Mouse (Mus musculus) limb, embryonic 12.5 days (tissue): ENCODE results near the gene Grin2c. TPM values are rescaled to one million over a fixed set of nuclear protein-coding genes. Genes with fewer than 3 reads are reported as not detected.

Source experiments
- ATAC-seq: fragments of 200-750 bp; cut with Nextera tagmentation; 2 replicates; pipeline ENCODE4 v1.8.0; 2017; ENCODE audit warnings: low read depth, moderate TSS enrichment; ENCODE audit not compliant: insufficient number of reproducible peaks, insufficient read depth, low FRiP score, low TSS enrichment
- H3K27ac ChIP-seq: fragments of 300-500 bp; sonication (generic); 2 replicates; pipeline ENCODE4 v1.5.1; 2016; ENCODE audit warnings: mild to moderate bottlenecking, moderate library complexity
- H3K27me3 ChIP-seq: fragments of 300-500 bp; sonication (generic); 2 replicates; pipeline ENCODE4 v1.6.1; 2016; ENCODE audit warnings: mild to moderate bottlenecking, moderate library complexity
- H3K36me3 ChIP-seq: fragments of 300-500 bp; sonication (generic); 2 replicates; pipeline ENCODE4 v1.6.1; 2016; ENCODE audit warnings: mild to moderate bottlenecking, moderate library complexity
- H3K4me1 ChIP-seq: fragments of 300-500 bp; sonication (generic); replicated peaks from 2 replicates; pipeline ENCODE4 v1.6.1; 2016
- H3K4me2 ChIP-seq: fragments of 300-500 bp; sonication (generic); 2 replicates; pipeline ENCODE4 v1.6.1; 2016; ENCODE audit warnings: mild to moderate bottlenecking, moderate library complexity
- H3K4me3 ChIP-seq: fragments of 300-500 bp; sonication (generic); replicated peaks from 2 replicates; pipeline ENCODE4 v1.5.1; 2016; ENCODE audit warnings: mild to moderate bottlenecking
- H3K9ac ChIP-seq: fragments of 300-500 bp; sonication (generic); replicated peaks from 2 replicates; pipeline ENCODE4 v1.6.1; 2016; ENCODE audit warnings: mild to moderate bottlenecking, moderate library complexity
- H3K9me3 ChIP-seq: fragments of 300-500 bp; sonication (generic); 2 replicates; pipeline ENCODE4 v1.6.1; 2016; ENCODE audit warnings: mild to moderate bottlenecking, moderate library complexity
- WGBS: fragments of 180-500 bp; shearing (Covaris S2); methylation state at CpG from one replicate; pipeline ENCODE4 v1.1.7; 2016; 5-methylcytosine and 5-hydroxymethylcytosine counted together
- polyA plus RNA-seq: library from polyadenylated mRNA; unstranded; fragments of >200 nt; fragmentation: Nextera tagmentation; extraction: Ambion mirVana; gene quantifications from 2 replicates; pipeline ENCODE4 v1.2.1, GENCODE M21; 2016

The Grin2c gene
- polyA plus RNA-seq, 1 experiment from 2014 or later, result 0.21 TPM

DNA sequence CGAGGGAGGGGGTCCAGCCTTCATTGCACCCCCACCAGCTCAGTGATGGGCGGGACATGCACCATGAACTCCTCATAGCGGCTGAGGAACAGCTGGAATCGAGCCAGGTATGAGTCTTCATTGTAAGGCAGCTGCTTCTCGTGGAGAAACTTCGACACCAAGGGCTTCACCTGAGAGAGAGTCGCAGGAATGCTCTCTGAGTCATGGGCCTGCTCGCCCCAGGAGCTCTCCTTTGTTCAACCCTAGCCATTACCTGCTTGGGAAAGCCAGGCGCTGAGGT is 16.4 kb upstream of the Grin2c start:
- H3K36me3 ChIP-seq, result no peaks in the 10 kb centered on the region
- no peak overlapping the region for H3K4me3 ChIP-seq
- no peak overlapping the region for H3K27ac ChIP-seq
- no peaks in the 10 kb centered on the region; the same call in 1 of the 2 replicates for H3K27me3 ChIP-seq
- 76% methylated on average over 9 of the region's 9 CpGs for WGBS
- ATAC-seq, result no peak
- no peak overlapping the region for H3K9ac ChIP-seq
- no peak overlapping the region for H3K4me2 ChIP-seq
- no peaks in the 10 kb centered on the region for H3K4me1 ChIP-seq
- no peaks in the 10 kb centered on the region for H3K9me3 ChIP-seq

DNA sequence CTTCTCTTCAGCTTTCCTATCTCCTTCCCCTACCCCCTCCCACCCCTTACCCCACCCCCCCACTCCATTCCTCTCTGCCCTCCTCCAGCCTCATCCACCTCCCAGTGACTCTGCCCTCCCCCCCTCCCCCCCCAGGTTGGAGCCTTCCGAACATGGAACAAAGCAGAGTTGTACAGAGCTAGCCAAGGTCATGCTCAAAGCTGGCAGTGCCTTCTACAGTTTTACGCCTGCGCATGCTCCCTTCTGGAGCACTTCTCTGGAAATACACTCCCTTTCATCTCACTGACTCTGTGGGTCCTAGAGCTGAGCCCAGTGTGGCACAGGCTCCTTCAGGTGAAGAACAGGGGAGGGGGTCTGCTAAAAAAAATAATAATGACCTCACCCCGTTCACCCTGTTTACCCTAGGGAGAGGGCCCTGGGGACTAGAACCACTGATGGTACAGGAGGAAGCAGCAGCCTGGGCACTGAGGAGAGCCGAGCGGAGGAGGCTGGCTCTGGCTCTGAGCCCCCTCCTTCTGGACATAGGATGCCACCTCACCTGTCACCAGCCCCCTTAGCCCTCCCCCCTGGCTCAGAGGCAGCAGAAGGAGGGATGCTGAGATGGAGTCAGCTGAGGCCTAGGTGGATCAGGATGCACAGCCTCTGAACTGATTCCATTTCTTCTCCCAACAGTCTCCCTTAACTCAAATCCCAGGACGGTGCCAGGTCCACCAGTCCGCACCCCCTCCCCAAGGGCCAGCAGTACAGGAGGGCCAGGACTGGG is 15.9 kb upstream of the Grin2c start:
- WGBS, result 85% methylated on average over 8 of the region's 8 CpGs
- Histone ChIP-seq H3K4me1 (peaks cover 3% of the 10 kb centered on the region), H3K27ac (no peak overlapping the region), H3K27me3 (no peaks in the 10 kb centered on the region; the same call in 1 of the 2 replicates), H3K9me3 (no peaks in the 10 kb centered on the region), H3K4me3 (no peak overlapping the region), H3K36me3 (no peaks in the 10 kb centered on the region), H3K9ac (no peak overlapping the region), H3K4me2 (no peak overlapping the region)
- no peak for ATAC-seq

DNA sequence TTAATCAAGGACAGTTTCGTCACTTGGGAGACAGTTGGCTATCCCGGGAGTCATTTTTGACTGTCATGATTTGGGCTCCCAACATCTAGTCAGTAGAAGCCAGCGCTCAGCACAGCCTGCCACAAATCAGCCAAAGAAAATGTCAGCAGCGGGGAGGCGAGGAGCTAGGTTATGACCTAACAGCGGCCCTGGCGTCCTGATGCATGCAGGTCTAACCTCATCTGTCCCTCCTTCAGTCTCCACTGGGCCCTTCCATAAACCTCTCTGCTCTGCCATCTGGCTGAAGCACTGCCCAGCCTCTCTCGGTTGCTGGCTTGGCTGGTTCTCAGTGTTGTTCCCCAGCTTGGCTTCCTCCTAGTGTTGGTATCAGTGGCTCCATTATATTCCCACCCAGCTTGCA is 15.3 kb upstream of the Grin2c start:
- 66% methylated on average over 8 of the region's 8 CpGs for whole genome bisulfite sequencing
- no peak for ATAC-seq

DNA sequence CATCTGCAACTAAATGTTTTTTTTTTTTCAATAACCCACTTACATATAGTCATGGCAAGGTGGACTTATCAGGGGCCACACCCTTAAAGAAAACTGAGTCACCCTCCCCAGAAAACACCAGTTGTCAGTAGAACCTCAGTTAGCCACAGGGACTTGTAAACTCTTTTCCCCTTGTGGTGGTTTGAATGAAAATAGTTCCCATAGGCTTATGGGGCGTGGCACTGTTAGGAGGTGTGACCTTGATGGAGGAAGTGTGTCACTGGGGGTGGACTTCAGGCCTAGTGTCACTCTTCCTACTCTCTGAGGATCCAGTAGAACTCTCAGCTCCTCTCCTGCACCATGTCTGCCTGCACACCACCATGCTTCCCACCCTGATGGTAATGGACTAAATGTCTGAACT is 12.7 kb upstream of the Grin2c start:
- H3K27me3 ChIP-seq, result no peaks in the 10 kb centered on the region
- H3K4me3 ChIP-seq, result no peak overlapping the region
- ATAC-seq, result no peak
- no peak overlapping the region for H3K27ac ChIP-seq
- no peak overlapping the region for H3K9ac ChIP-seq
- H3K4me1 ChIP-seq, result peaks cover 16% of the 10 kb centered on the region
- H3K9me3 ChIP-seq, result no peaks in the 10 kb centered on the region
- H3K4me2 ChIP-seq, result no peak overlapping the region
- 74% methylated on average over 1 of the region's 1 CpGs for WGBS
- no peaks in the 10 kb centered on the region for H3K36me3 ChIP-seq

More for the DNA sequence above, 15.3 kb upstream of the Grin2c start:
- Histone ChIP-seq H3K9ac (no peak overlapping the region), H3K4me2 (no peak overlapping the region), H3K27me3 (no peaks in the 10 kb centered on the region; the same call in 1 of the 2 replicates), H3K9me3 (no peaks in the 10 kb centered on the region), H3K27ac (no peak overlapping the region), H3K36me3 (no peaks in the 10 kb centered on the region), H3K4me3 (no peak overlapping the region), H3K4me1 (peaks cover 7% of the 10 kb centered on the region)

DNA sequence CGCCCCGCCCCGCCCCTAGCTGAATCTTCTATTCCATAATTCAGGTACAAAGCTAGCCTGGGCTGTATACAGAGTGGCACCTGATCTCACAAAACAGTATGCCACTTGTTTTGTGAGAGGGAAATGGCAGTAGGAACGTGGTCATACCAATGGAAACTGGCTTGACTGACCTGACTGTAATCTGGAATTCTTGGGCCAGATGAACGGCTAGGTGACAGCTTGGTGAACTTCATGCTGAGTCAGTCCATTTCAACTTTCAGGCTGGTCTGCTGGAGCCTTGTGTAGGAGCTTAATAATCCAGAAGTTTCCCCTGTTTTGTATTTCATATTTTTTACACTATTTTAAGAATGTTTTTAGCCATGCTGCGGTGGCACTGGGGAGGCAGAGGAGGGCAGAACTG is 11.1 kb upstream of the Grin2c start:
- 73% methylated on average over 6 of the region's 6 CpGs for WGBS
- Histone ChIP-seq H3K4me3 (peak overlapping the region; percentile 54; the same call in 1 of the 2 replicates), H3K27me3 (no peaks in the 10 kb centered on the region), H3K4me1 (peaks cover 16% of the 10 kb centered on the region), H3K9ac (no peak overlapping the region), H3K4me2 (peak overlapping the region; percentile 74), H3K27ac (no peak overlapping the region), H3K9me3 (no peaks in the 10 kb centered on the region), H3K36me3 (no peaks in the 10 kb centered on the region)
- no peak for ATAC-seq

DNA sequence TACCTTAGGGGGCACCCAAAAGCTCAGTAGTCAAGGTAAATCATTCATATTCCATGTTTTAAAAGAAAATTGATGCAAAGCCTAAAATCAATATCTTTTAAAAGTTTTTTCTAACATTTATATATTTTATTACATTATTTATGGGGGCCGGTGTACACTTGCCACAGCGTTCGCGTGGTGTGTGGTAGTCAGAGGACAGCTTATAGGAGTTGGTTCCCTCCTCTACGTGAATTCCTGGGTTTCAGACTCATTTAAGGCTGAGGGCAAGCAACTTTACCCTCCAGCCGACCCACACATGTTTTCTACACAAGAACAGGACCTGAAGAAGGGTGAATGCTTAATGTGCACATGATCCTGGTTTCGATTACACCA is 10.5 kb upstream of the Grin2c start:
- no peaks in the 10 kb centered on the region for H3K27me3 ChIP-seq
- peaks cover 16% of the 10 kb centered on the region for H3K4me1 ChIP-seq
- ATAC-seq, result no peak
- H3K27ac ChIP-seq, result peak overlapping the region; percentile 82; the same call in 1 of the 2 replicates
- peak overlapping the region; percentile 74 for H3K4me2 ChIP-seq
- H3K9ac ChIP-seq, result peak overlapping the region; percentile 50
- no peaks in the 10 kb centered on the region for H3K9me3 ChIP-seq
- peak overlapping the region; percentile 54 for H3K4me3 ChIP-seq
- WGBS, result 23% methylated on average over 7 of the region's 7 CpGs
- H3K36me3 ChIP-seq, result no peaks in the 10 kb centered on the region

DNA sequence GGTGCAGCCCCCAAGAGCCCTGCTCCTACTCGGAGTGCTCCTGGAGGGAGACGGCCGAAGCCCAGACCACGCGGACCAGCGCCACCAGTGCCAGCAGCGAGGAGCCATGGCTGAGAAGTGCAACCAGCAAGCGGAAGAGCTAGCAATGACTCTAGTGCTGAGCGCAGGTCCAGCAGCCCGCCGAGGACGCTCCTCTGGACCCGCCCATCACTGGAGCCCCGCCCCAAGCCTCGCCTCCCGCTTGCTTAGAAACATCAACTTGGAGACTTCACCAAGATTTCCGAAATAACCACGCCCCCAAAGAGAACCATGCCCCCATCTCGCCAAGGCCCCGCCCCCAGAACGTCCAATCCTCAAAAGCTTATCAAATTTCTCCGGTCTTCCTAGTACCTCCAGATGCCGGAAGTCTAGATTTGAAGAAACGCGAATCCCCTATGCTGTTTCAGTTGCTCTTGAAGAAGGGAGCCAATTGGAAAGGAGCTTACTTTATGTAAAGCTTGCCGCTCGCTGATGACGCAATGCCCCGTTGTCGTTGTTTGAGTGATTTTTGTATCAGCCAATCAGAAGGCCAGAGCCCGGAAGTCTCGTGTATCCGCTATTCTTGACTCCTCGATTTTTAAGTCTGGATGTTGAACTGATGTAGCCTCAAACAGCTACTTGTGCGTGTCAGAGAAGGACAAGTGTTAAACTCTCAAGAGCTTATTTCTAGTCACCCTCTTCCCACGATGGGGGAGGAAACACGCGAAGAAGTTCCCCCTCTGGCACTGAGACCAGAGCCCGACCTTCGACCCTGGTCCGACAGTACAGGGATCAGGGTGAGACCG is 9.9 kb upstream of the Grin2c start, which contains the start of gene Fdxr:
Gene Fdxr, minus strand, starts transcription at position 271 of the 824 bp plus-strand sequence.
- no peaks in the 10 kb centered on the region for H3K27me3 ChIP-seq

DNA sequence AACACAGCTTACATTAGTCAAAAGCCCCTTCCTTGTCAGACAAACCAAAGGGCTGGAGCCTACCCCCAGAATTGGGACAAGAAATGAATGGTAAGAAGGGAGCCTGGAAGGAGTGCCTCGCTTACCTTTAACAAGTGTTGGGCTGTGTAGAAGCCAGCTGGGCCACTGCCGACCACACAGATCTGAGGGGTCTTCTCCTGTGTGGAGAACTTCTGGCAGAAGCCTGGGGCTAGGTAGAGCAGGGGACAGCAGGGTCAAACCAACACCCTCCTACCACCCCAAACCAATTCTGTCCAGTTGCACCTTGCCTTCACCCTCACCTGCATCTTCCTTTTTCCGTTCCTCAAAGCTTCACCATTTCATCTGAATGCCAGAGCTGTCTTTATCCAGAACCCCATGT is 8.9 kb upstream of the Grin2c start:
- Histone ChIP-seq H3K36me3 (no peaks in the 10 kb centered on the region), H3K9ac (0 out of 2 replicates have a peak overlapping the region, but pooled peaks have one; percentile 71)

More for the DNA sequence above, 9.9 kb upstream of the Grin2c start, which contains the start of gene Fdxr:
- Histone ChIP-seq H3K4me1 (peaks cover 16% of the 10 kb centered on the region), H3K36me3 (no peaks in the 10 kb centered on the region), H3K27ac (peak within 1 kb of the TSS; percentile 82), H3K9me3 (no peaks in the 10 kb centered on the region), H3K9ac (peak within 1 kb of the TSS; percentile 71), H3K4me3 (peak within 1 kb of the TSS; percentile 54), H3K4me2 (peak within 1 kb of the TSS; percentile 74)
- under 1% methylated on average over 42 of the region's 42 CpGs for WGBS
- ATAC-seq, result peak; percentile 95

DNA sequence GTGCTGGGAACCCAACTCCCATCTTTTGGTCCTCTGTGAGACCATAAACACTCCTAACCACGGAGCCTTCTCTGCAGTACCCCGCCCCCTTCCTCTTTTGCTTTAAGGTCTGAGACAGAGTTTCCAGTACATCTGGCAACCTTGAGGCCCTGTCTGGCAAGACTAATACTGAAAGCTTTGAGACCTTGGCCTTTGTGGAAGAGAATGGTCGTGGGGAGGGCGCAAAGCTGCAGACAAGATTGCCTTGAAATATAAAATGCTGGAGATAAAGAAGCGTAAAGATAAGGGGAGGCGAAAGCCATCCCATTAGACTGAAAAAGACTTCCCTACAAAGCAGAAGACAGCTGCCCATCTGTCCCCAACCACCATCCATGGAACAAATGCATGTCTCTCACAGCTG is 8.5 kb upstream of the Grin2c start:
- peak overlapping the region; percentile 70; the same call in 1 of the 2 replicates for H3K4me2 ChIP-seq
- no peak for ATAC-seq
- H3K4me3 ChIP-seq, result no peak overlapping the region
- 0 out of 2 replicates have a peak overlapping the region, but pooled peaks have one; percentile 71 for H3K9ac ChIP-seq
- H3K4me1 ChIP-seq, result peaks cover 16% of the 10 kb centered on the region
- no peaks in the 10 kb centered on the region for H3K36me3 ChIP-seq
- no peak overlapping the region for H3K27ac ChIP-seq
- 78% methylated on average over 6 of the region's 6 CpGs for WGBS
- H3K9me3 ChIP-seq, result no peaks in the 10 kb centered on the region
- no peaks in the 10 kb centered on the region for H3K27me3 ChIP-seq

More for the DNA sequence above, 8.9 kb upstream of the Grin2c start:
- H3K4me3 ChIP-seq, result peak overlapping the region; percentile 54
- peak overlapping the region; percentile 70 for H3K4me2 ChIP-seq
- no peaks in the 10 kb centered on the region for H3K27me3 ChIP-seq
- peaks cover 16% of the 10 kb centered on the region for H3K4me1 ChIP-seq
- no peak overlapping the region for H3K27ac ChIP-seq
- ATAC-seq, result no peak
- WGBS, result 60% methylated on average over 3 of the region's 3 CpGs
- no peaks in the 10 kb centered on the region for H3K9me3 ChIP-seq

DNA sequence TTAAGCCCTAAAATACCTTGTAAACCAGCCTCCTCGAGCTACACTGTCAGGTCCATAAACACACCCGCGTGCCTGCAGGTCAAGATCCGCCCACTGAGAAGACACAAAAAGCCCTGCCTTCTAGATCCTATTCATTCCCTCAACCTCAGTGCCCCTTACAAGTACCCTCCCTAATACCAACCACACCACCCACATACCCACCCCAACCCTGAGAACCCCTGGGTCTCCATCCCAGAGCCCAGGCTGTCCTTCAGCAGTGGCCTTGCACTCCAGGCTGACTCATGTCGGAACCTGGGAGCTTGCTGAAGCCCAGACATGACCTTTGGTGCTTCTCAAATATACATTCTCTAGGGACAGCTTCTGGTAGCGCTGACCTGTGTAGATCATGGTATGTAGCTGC is 7.7 kb upstream of the Grin2c start:
- no peak overlapping the region for H3K4me3 ChIP-seq
- peaks cover 6% of the 10 kb centered on the region; the same call in 1 of the 2 replicates for H3K27me3 ChIP-seq
- H3K9me3 ChIP-seq, result no peaks in the 10 kb centered on the region
- 86% methylated on average over 6 of the region's 6 CpGs for WGBS
- H3K27ac ChIP-seq, result no peak overlapping the region
- peaks cover under 1% of the 10 kb centered on the region; the same call in 1 of the 2 replicates for H3K36me3 ChIP-seq
- no peak for ATAC-seq
- H3K9ac ChIP-seq, result no peak overlapping the region
- peaks cover 19% of the 10 kb centered on the region for H3K4me1 ChIP-seq
- no peak overlapping the region for H3K4me2 ChIP-seq

DNA sequence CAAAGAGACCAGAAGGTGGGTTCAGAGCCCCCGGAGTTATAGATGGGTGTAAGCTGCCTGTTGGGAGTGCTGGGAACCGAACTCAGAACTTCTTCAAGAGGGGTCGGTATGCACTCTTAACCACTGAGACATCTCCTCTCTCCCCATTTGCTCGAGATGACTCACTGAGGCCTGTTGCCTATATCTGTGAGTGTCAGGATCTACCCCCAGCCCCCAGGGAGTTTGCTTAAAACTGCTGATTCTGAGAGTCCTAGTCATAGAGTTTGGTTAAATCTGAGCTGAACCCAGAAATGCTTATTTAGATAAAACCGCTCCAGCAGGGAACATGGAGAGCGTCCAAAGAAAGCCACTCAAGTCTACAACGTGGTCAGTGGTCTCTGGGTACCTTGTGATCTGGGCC is 7.1 kb upstream of the Grin2c start:
- H3K4me1 ChIP-seq, result peaks cover 19% of the 10 kb centered on the region

More for the DNA sequence above, 7.1 kb upstream of the Grin2c start:
- 79% methylated on average over 7 of the region's 7 CpGs for WGBS
- no peak for ATAC-seq
- no peak overlapping the region for H3K27ac ChIP-seq
- peaks cover 12% of the 10 kb centered on the region for H3K27me3 ChIP-seq
- no peak overlapping the region for H3K4me2 ChIP-seq
- no peak overlapping the region for H3K4me3 ChIP-seq
- no peak overlapping the region for H3K9ac ChIP-seq
- H3K36me3 ChIP-seq, result peaks cover 6% of the 10 kb centered on the region
- no peaks in the 10 kb centered on the region for H3K9me3 ChIP-seq
